Mouse (Mus musculus) CH12.LX (cell line): ENCODE measurements around the gene Anapc16. TPM values are rescaled to one million over a fixed set of nuclear protein-coding genes. Genes with fewer than 3 reads are reported as not detected.

Source experiments
- DNase-seq: peaks from one replicate; pipeline ENCODE4 v3.0.0-alpha.2; 2013; ENCODE audit errors: extremely low read depth
- H3K27ac ChIP-seq: 2 replicates; pipeline ENCODE4 v1.5.1; 2012; ENCODE audit warnings: low read depth, mild to moderate bottlenecking, control low read depth, moderate library complexity; ENCODE audit not compliant: insufficient read depth
- H3K27me3 ChIP-seq: replicated peaks from 2 replicates; pipeline ENCODE3; 2012; ENCODE audit warnings: inconsistent platforms
- H3K36me3 ChIP-seq, 2 experiments: replicated peaks in 1 of 2; 2 replicates each; pipeline versions ENCODE3 to v1.6.1; 2012; ENCODE audit warnings: inconsistent platforms in 1 of 2, low read length in 1 of 2, mild to moderate bottlenecking in 1 of 2, mixed read lengths in 1 of 2, moderate library complexity in 1 of 2; ENCODE audit not compliant: control insufficient read depth in 1 of 2, insufficient read depth in 1 of 2
- H3K4me1 ChIP-seq, 2 experiments: 2 replicates each; pipeline ENCODE4 v1.6.1; 2012; ENCODE audit warnings: inconsistent platforms in 1 of 2, moderate library complexity in 1 of 2; ENCODE audit not compliant: insufficient read depth in 2 of 2, control insufficient read depth in 1 of 2
- H3K4me2 ChIP-seq: 2 replicates; pipeline ENCODE4 v1.6.1; 2012; ENCODE audit warnings: low read depth, mild to moderate bottlenecking, control low read depth; ENCODE audit not compliant: poor library complexity, insufficient read depth, severe bottlenecking
- H3K4me3 ChIP-seq, 3 experiments: fragments of 150-350 bp in 1 of 3; sonication (generic) in 1 of 3; replicated peaks in 1 of 3; 2 replicates each; pipeline versions ENCODE3 to v1.5.1; 2011 to 2012; ENCODE audit warnings: low read depth in 2 of 3, low read length in 2 of 3, mild to moderate bottlenecking in 2 of 3, moderate library complexity in 2 of 3, control low read depth in 1 of 3, improper control_type of control experiment in 1 of 3, inconsistent platforms in 1 of 3, mixed read lengths in 1 of 3; ENCODE audit not compliant: poor library complexity in 1 of 3
- H3K79me2 ChIP-seq: replicated peaks from 2 replicates; pipeline ENCODE4 v1.6.1; 2012; ENCODE audit warnings: mild to moderate bottlenecking, moderate library complexity; ENCODE audit not compliant: control insufficient read depth, poor library complexity, insufficient read depth, severe bottlenecking; ENCODE audit errors: extremely low read depth
- H3K9ac ChIP-seq: 2 replicates; pipeline ENCODE4 v1.6.1; 2012; ENCODE audit warnings: low read depth, mild to moderate bottlenecking, control low read depth, moderate library complexity; ENCODE audit not compliant: insufficient read depth
- H3K9me3 ChIP-seq: replicated peaks from 2 replicates; pipeline ENCODE3; 2012; ENCODE audit warnings: low read length, inconsistent platforms, mixed read lengths
- BHLHE40 ChIP-seq: IDR thresholded peaks from 2 replicates; pipeline ENCODE4 v1.6.1; 2011; ENCODE audit warnings: mild to moderate bottlenecking, low read depth, low read length, improper control_type of control experiment
- CHD1 ChIP-seq: IDR thresholded peaks from 2 replicates; pipeline ENCODE4 v1.6.1; 2012; ENCODE audit warnings: low read depth, low read length, improper control_type of control experiment, inconsistent platforms
- CTCF ChIP-seq, 2 experiments: IDR thresholded peaks in 1 of 2; conservative IDR thresholded peaks in 1 of 2; 2 replicates each; pipeline ENCODE4 v1.5.1; 2011 to 2012; ENCODE audit warnings: low read depth in 2 of 2, low read length in 2 of 2, improper control_type of control experiment in 1 of 2, inconsistent platforms in 1 of 2, mild to moderate bottlenecking in 1 of 2, moderate library complexity in 1 of 2
- E2F4 ChIP-seq: IDR thresholded peaks from 2 replicates; pipeline ENCODE4 v1.6.1; 2011; ENCODE audit warnings: low read depth, low read length, improper control_type of control experiment; ENCODE audit not compliant: insufficient replicate concordance
- ELF1 ChIP-seq: IDR thresholded peaks from 2 replicates; pipeline ENCODE4 v1.6.1; 2014; ENCODE audit warnings: low read depth, mild to moderate bottlenecking, inconsistent platforms, low read length, improper control_type of control experiment
- EP300 ChIP-seq: IDR thresholded peaks from 2 replicates; pipeline ENCODE4 v1.6.1; 2011; ENCODE audit warnings: low read length, improper control_type of control experiment
- ETS1 ChIP-seq: conservative IDR thresholded peaks from 2 replicates; pipeline ENCODE4 v1.6.1; 2012; ENCODE audit warnings: low read depth, mild to moderate bottlenecking, inconsistent platforms, low read length, improper control_type of control experiment, moderate library complexity
- GABPA ChIP-seq: IDR thresholded peaks from 2 replicates; pipeline ENCODE4 v1.6.1; 2012; ENCODE audit warnings: low read depth, low read length, improper control_type of control experiment, inconsistent platforms; ENCODE audit not compliant: insufficient replicate concordance
- HCFC1 ChIP-seq: IDR thresholded peaks from 2 replicates; pipeline ENCODE4 v1.6.1; 2012; ENCODE audit warnings: low read depth, mild to moderate bottlenecking, inconsistent platforms, low read length, improper control_type of control experiment
- IRF4 ChIP-seq: IDR thresholded peaks from 2 replicates; pipeline ENCODE4 v1.6.1; 2014; ENCODE audit warnings: low read depth, mild to moderate bottlenecking, inconsistent platforms, low read length, improper control_type of control experiment
- JUN ChIP-seq: IDR thresholded peaks from 2 replicates; pipeline ENCODE4 v1.6.1; 2011; ENCODE audit warnings: low read depth, mild to moderate bottlenecking, low read length, improper control_type of control experiment, moderate library complexity; ENCODE audit not compliant: insufficient read depth
- JUND ChIP-seq: conservative IDR thresholded peaks from 2 replicates; pipeline ENCODE4 v1.6.1; 2011; ENCODE audit warnings: low read depth, low read length, improper control_type of control experiment
- KAT2A ChIP-seq: IDR thresholded peaks from 2 replicates; pipeline ENCODE4 v1.6.1; 2012; ENCODE audit warnings: low read length, improper control_type of control experiment, inconsistent platforms; ENCODE audit not compliant: insufficient replicate concordance
- MAX ChIP-seq: IDR thresholded peaks from 2 replicates; pipeline ENCODE4 v1.6.1; 2011; ENCODE audit warnings: low read length, improper control_type of control experiment
- MEF2A ChIP-seq: IDR thresholded peaks from 2 replicates; pipeline ENCODE4 v1.6.1; 2014; ENCODE audit warnings: low read depth, mild to moderate bottlenecking, inconsistent platforms, low read length, improper control_type of control experiment, borderline replicate concordance
- MYC ChIP-seq: IDR thresholded peaks from 2 replicates; pipeline ENCODE4 v1.6.1; 2011; ENCODE audit warnings: low read depth, mild to moderate bottlenecking, improper control_type of control experiment, low read length
- NELFE ChIP-seq: IDR thresholded peaks from 2 replicates; pipeline ENCODE4 v1.6.1; 2011; ENCODE audit warnings: low read depth, low read length, improper control_type of control experiment
- NRF1 ChIP-seq: IDR thresholded peaks from 2 replicates; pipeline ENCODE4 v1.6.1; 2014; ENCODE audit warnings: low read depth, mild to moderate bottlenecking, inconsistent platforms, low read length, improper control_type of control experiment, moderate library complexity
- PAX5 ChIP-seq: IDR thresholded peaks from 2 replicates; pipeline ENCODE4 v1.6.1; 2012; ENCODE audit warnings: low read length, inconsistent platforms, mixed read lengths
- POLR2A ChIP-seq: IDR thresholded peaks from 2 replicates; pipeline ENCODE4 v1.6.1; 2011; ENCODE audit warnings: low read depth, mild to moderate bottlenecking, improper control_type of control experiment, low read length
- POLR2AphosphoS2 ChIP-seq: IDR thresholded peaks from 2 replicates; pipeline ENCODE4 v1.6.1; 2011; ENCODE audit warnings: low read depth, low read length, improper control_type of control experiment
- RAD21 ChIP-seq: IDR thresholded peaks from 2 replicates; pipeline ENCODE4 v1.6.1; 2011; ENCODE audit warnings: low read depth, mild to moderate bottlenecking, low read length, improper control_type of control experiment, moderate library complexity
- RCOR1 ChIP-seq: conservative IDR thresholded peaks from 2 replicates; pipeline ENCODE4 v1.6.1; 2012; ENCODE audit warnings: low read depth, mild to moderate bottlenecking, inconsistent platforms, low read length, improper control_type of control experiment
- SIN3A ChIP-seq: IDR thresholded peaks from 2 replicates; pipeline ENCODE4 v1.6.1; 2012; ENCODE audit warnings: low read length, improper control_type of control experiment, inconsistent platforms
- SMC3 ChIP-seq: IDR thresholded peaks from 2 replicates; pipeline ENCODE4 v1.6.1; 2011; ENCODE audit warnings: low read depth, low read length, improper control_type of control experiment
- TBP ChIP-seq: conservative IDR thresholded peaks from 2 replicates; pipeline ENCODE4 v1.6.1; 2011; ENCODE audit warnings: low read depth, low read length, improper control_type of control experiment
- TCF12 ChIP-seq: IDR thresholded peaks from 2 replicates; pipeline ENCODE4 v1.6.1; 2014; ENCODE audit warnings: low read depth, mild to moderate bottlenecking, inconsistent platforms, low read length, improper control_type of control experiment
- UBTF ChIP-seq: IDR thresholded peaks from 2 replicates; pipeline ENCODE4 v1.6.1; 2012; ENCODE audit warnings: low read depth, mild to moderate bottlenecking, inconsistent platforms, low read length, improper control_type of control experiment, moderate library complexity
- USF1 ChIP-seq: IDR thresholded peaks from 2 replicates; pipeline ENCODE4 v1.6.1; 2014; ENCODE audit warnings: low read depth, mild to moderate bottlenecking, inconsistent platforms, low read length, improper control_type of control experiment
- USF2 ChIP-seq: conservative IDR thresholded peaks from 2 replicates; pipeline ENCODE4 v1.6.1; 2011; ENCODE audit warnings: low read depth, low read length, improper control_type of control experiment
- ZC3H11A ChIP-seq: IDR thresholded peaks from 2 replicates; pipeline ENCODE4 v1.6.1; 2012; ENCODE audit warnings: low read depth, mild to moderate bottlenecking, inconsistent platforms, low read length, improper control_type of control experiment
- ZKSCAN1 ChIP-seq: IDR thresholded peaks from 2 replicates; pipeline ENCODE4 v1.6.1; 2012; ENCODE audit warnings: low read depth, inconsistent platforms, low read length, improper control_type of control experiment, borderline replicate concordance
- ZMIZ1 ChIP-seq: IDR thresholded peaks from 2 replicates; pipeline ENCODE4 v1.6.1; 2012; ENCODE audit warnings: low read depth, mild to moderate bottlenecking, inconsistent platforms, low read length, improper control_type of control experiment
- ZNF384 ChIP-seq: IDR thresholded peaks from 2 replicates; pipeline ENCODE4 v1.6.1; 2012; ENCODE audit warnings: low read depth, low read length, improper control_type of control experiment, inconsistent platforms
- dilution Hi-C: fragments of 300-500 bp; cut with MboI; formaldehyde crosslinking; loops from 2 replicates; pipeline ENCODE4 v1.14.3; 2020; ENCODE audit warnings: low sequenced_read_pairs; ENCODE audit not compliant: extremely low pct_unique_long_range_greater_than_20kb, extremely low pct_ligation_motif_present
- in situ Hi-C: fragments of 300-500 bp; cut with MboI; formaldehyde crosslinking; loops from 3 replicates; pipeline ENCODE4 v1.14.3; 2019; ENCODE audit warnings: low sequenced_read_pairs, low pct_ligation_motif_present, low pct_unique_long_range_greater_than_20kb, mixed read lengths
- polyA plus RNA-seq: library from polyadenylated mRNA; unstranded; fragments of >175 nt; gene quantifications from 2 replicates; pipeline ENCODE4 v1.2.1, GENCODE M21; 2012; ENCODE audit warnings: low read depth; ENCODE audit not compliant: insufficient read length
- total RNA-seq, 2 experiments: library from RNA; depleted of rRNA; stranded (reverse); fragments of 300-350 nt in 1 of 2; fragments of >200 nt in 1 of 2; gene quantifications; 2 replicates each; pipeline ENCODE4 v1.2.3; 2012 to 2014

Anapc16 gene
- total and polyA plus RNA-seq, 3 experiments: 43.9 to 67.6 (median 64.9) TPM

DNA sequence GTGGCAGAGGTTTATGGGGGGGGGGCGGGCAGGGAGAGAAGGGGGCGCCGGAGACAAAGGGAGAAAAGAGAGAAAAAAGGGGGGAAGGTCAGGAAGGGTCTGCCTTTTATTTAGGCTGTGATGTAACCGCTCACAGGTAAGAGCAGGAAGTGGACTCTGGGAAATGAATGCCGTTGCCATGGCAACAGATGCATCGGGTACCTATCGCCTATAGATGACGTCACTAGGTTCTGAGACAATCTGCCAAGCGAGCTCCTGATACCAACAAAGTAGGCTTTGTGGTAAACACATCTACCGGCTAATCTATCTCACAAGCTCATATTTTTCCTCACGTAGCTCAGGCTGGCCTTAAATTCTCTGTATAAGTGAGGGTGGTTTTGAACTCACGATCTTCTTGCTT, 43.4 kb downstream of the Anapc16 start:
- no peak overlapping the region for H3K9ac ChIP-seq
- no peaks in the 10 kb centered on the region for H3K79me2 ChIP-seq
- no peak overlapping the region for H3K27ac ChIP-seq
- no peaks in the 10 kb centered on the region for H3K36me3 ChIP-seq
- in situ Hi-C loops: no loop called here
- H3K4me3 ChIP-seq: no peak overlapping the region
- TF ChIP-seq PAX5 (no peak), MAX (no peak), IRF4 (no peak), ZC3H11A (no peak), SIN3A (no peak), BHLHE40 (no peak), ZKSCAN1 (no peak), JUND (no peak), POLR2A (no peak), MYC (no peak), E2F4 (no peak), UBTF (no peak), ETS1 (no peak), CHD1 (no peak), ELF1 (no peak), SMC3 (no peak), KAT2A (no peak), GABPA (no peak), ZMIZ1 (no peak), RCOR1 (no peak)
- H3K4me1 ChIP-seq: peaks cover 10 to 31% of the 10 kb centered on the region in 2 experiments
- dilution Hi-C loops: no loop called here
- H3K9me3 ChIP-seq: no peaks in the 10 kb centered on the region
- H3K27me3 ChIP-seq: no peaks in the 10 kb centered on the region
- no peak overlapping the region for H3K4me2 ChIP-seq
- DNase-seq: no peak

DNA sequence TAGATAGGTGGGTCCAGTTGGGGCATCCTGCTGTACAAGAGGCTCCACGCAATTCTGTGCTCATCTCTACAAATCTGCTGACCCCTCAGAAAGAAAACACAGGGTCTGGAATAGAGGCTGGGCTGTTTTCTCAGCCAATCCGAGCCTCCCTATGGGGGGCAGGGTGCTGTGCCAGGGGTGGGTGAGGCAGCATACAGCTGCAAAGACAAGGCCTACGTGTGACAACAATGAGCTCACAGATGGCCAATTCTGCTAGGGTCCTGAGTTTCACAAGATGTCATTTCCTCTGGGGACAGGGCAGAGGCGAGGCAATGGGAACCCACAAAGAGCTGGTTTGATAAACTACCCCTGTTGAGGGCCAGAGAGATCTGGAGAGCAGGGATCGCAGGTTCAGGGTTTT, 44.5 kb downstream of the Anapc16 start:
- no peaks in the 10 kb centered on the region for H3K79me2 ChIP-seq
- peaks cover 12 to 25% of the 10 kb centered on the region in 2 experiments for H3K4me1 ChIP-seq
- in situ Hi-C loops: no loop called here
- H3K9me3 ChIP-seq: no peaks in the 10 kb centered on the region
- no peaks in the 10 kb centered on the region for H3K36me3 ChIP-seq
- H3K4me3 ChIP-seq: no peak overlapping the region
- no peak for DNase-seq
- H3K4me2 ChIP-seq: no peak overlapping the region
- dilution Hi-C loops: no loop called here
- H3K9ac ChIP-seq: no peak overlapping the region
- H3K27me3 ChIP-seq: no peaks in the 10 kb centered on the region
- H3K27ac ChIP-seq: no peak overlapping the region
- TF ChIP-seq USF1: no peak
- no peak for TF ChIP-seq TBP
- TF ChIP-seq GABPA: no peak
- peak; percentile 44 for TF ChIP-seq EP300
- TF ChIP-seq MEF2A: 0 out of 2 replicates have a peak, but pooled peaks have one; percentile 12
- TF ChIP-seq ZNF384: no peak
- TF ChIP-seq SMC3: no peak
- 0 out of 2 replicates have a peak, but pooled peaks have one; percentile 61 for TF ChIP-seq TCF12
- TF ChIP-seq JUN: no peak
- no peak for TF ChIP-seq POLR2AphosphoS2
- TF ChIP-seq UBTF: no peak
- no peak for TF ChIP-seq ZC3H11A
- no peak for TF ChIP-seq NELFE
- no peak for TF ChIP-seq PAX5
- TF ChIP-seq MAX: no peak
- TF ChIP-seq ZMIZ1: no peak
- no peak for TF ChIP-seq USF2
- no peak for TF ChIP-seq NRF1
- TF ChIP-seq CHD1: no peak
- no peak for TF ChIP-seq CTCF (conservative IDR thresholded peaks at IDR 0.05 in 1 of 2, IDR thresholded peaks at IDR 0.05 in 1 of 2; ENCODE audit: low read depth in 2 of 2, low read length in 2 of 2)
- TF ChIP-seq HCFC1: 0 out of 2 replicates have a peak, but pooled peaks have one; percentile 12
- no peak for TF ChIP-seq RAD21
